Mouse (Mus musculus) regulatory T cell (primary cell): Measurements from ENCODE around the gene Scgb1b24.

Experiments used
- in situ Hi-C: fragments of 300-600 bp; cut with MboI, MseI; formaldehyde crosslinking; loops from one replicate; pipeline ENCODE4 v1.15.1; 2025; ENCODE audit warnings: high pct_unique_total_duplicates

Scgb1b24 gene

DNA sequence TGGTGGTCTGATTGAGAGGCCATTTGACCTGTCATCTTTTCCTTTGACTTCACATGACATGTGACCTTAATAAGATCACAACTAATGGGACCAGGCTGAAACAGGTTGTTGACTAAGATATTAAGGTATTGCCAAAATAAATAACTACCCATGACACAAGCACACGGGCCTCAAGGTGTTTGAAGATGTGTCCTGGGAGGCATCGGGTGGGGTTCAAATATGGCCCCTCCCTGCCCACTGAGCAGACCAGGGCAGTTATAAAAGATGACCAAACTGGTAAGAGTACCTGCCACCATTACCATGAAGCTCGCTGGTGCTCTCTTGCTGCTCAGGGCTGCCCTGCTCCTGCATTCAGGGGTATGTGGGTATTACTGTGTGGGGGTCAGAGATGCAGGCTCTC, at the start of gene Scgb1b24:
TSS of gene Scgb1b24 (plus strand) at position 301 of the 400 bp plus-strand sequence.
- in situ Hi-C loops, result no loop called here

DNA sequence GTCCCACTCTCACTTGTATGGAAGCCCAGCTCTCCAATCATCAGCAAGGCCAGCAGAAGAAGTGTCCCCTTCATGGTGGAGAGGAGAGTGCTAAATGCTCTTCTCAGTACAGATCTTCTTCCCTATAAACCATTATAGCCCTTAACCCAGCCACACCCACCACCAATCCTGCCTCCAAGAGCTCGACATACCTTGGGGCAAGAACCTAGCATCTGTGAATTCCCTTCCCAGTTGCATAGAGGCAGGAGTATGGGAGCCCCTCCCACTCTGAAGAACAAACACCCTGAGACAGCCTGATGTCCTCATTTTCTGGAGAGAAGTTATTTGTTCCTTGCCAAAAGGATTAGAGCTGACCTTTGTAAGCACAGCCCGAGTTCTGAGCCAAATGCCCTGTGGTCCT, 4.4 kb upstream of the Scgb1b24 start, which contains the start of gene Scgb2b24:
TSS of gene Scgb2b24 (minus strand) at position 101 of the 400 bp plus-strand sequence.
- in situ Hi-C loops, result no loop called here
